Mouse (Mus musculus): ENCODE results near the gene Trp53rkb. TPM values are rescaled to one million over a fixed set of nuclear protein-coding genes. Genes with fewer than 3 reads are reported as not detected.

Gene Trp53rkb
- polyA plus RNA-seq, 1 experiment from 2014 or later, result 7.3 TPM

- Histone ChIP-seq H3K4me1 (ENCODE audit: control insufficient read depth, insufficient read depth, low read depth, low read length) (no peaks in the 10 kb centered on the region; the same call in 1 of the 2 replicates), H3K36me3 (ENCODE audit: control insufficient read depth, insufficient read depth, low read length) (peaks cover 3% of the 10 kb centered on the region; the same call in 1 of the 2 replicates), H3K27ac (ENCODE audit: low read depth, low read length) (no peak overlapping the region), H3K9me3 (ENCODE audit: control insufficient read depth, low read length) (no peaks in the 10 kb centered on the region), H3K9ac (ENCODE audit: low read depth, low read length) (no peak overlapping the region), H3K4me2 (ENCODE audit: low read length) (no peak overlapping the region), H3K27me3 (replicated peaks; ENCODE audit: control insufficient read depth, insufficient read depth, low read length) (no peaks in the 10 kb centered on the region), H3K4me3 (ENCODE audit: low read length) (no peak overlapping the region)
- WGBS, result 93% methylated on average over 3 of the region's 3 CpGs
- no peak for ATAC-seq
Observed at GRCm38 (mm10) chr2:166821406-166821805, 29.1 kb downstream of the Trp53rkb start.

- H3K9me3 ChIP-seq (ENCODE audit: control insufficient read depth, low read length), result no peaks in the 10 kb centered on the region
- H3K4me2 ChIP-seq (ENCODE audit: low read length), result no peak overlapping the region
- H3K9ac ChIP-seq (ENCODE audit: low read depth, low read length), result no peak overlapping the region
- no peaks in the 10 kb centered on the region for H3K27me3 ChIP-seq (replicated peaks; ENCODE audit: control insufficient read depth, insufficient read depth, low read length)
- H3K4me1 ChIP-seq (ENCODE audit: control insufficient read depth, insufficient read depth, low read depth, low read length), result no peaks in the 10 kb centered on the region; the same call in 1 of the 2 replicates
- H3K4me3 ChIP-seq (ENCODE audit: low read length), result no peak overlapping the region
- peaks cover 5% of the 10 kb centered on the region for H3K36me3 ChIP-seq (ENCODE audit: control insufficient read depth, insufficient read depth, low read length)
- WGBS, result 78% methylated on average over 10 of the region's 10 CpGs
- H3K27ac ChIP-seq (ENCODE audit: low read depth, low read length), result no peak overlapping the region; the same call in 1 of the 2 replicates
- ATAC-seq, result no peak
Observed at GRCm38 (mm10) chr2:166822119-166822826, 29.9 kb downstream of the Trp53rkb start.

GRCm38 (mm10) chr2:166822901-166823300 is 30.6 kb downstream of the Trp53rkb start:
- no peaks in the 10 kb centered on the region; the same call in 1 of the 2 replicates for H3K4me1 ChIP-seq (ENCODE audit: control insufficient read depth, insufficient read depth, low read depth, low read length)
- H3K36me3 ChIP-seq (ENCODE audit: control insufficient read depth, insufficient read depth, low read length), result peaks cover 2% of the 10 kb centered on the region; the same call in 1 of the 2 replicates
- WGBS, result 57% methylated on average over 2 of the region's 2 CpGs
- no peak overlapping the region for H3K4me2 ChIP-seq (ENCODE audit: low read length)
- H3K27me3 ChIP-seq (replicated peaks; ENCODE audit: control insufficient read depth, insufficient read depth, low read length), result no peaks in the 10 kb centered on the region
- ATAC-seq, result peak; percentile 72
- no peaks in the 10 kb centered on the region for H3K9me3 ChIP-seq (ENCODE audit: control insufficient read depth, low read length)
- no peak overlapping the region; the same call in 1 of the 2 replicates for H3K27ac ChIP-seq (ENCODE audit: low read depth, low read length)
- no peak overlapping the region for H3K4me3 ChIP-seq (ENCODE audit: low read length)
- H3K9ac ChIP-seq (ENCODE audit: low read depth, low read length), result no peak overlapping the region

- no peak overlapping the region for H3K9ac ChIP-seq (ENCODE audit: low read depth, low read length)
- WGBS, result 90% methylated on average over 5 of the region's 5 CpGs
- H3K4me1 ChIP-seq (ENCODE audit: control insufficient read depth, insufficient read depth, low read depth, low read length), result no peaks in the 10 kb centered on the region; the same call in 1 of the 2 replicates
- peaks cover 2% of the 10 kb centered on the region; the same call in 1 of the 2 replicates for H3K36me3 ChIP-seq (ENCODE audit: control insufficient read depth, insufficient read depth, low read length)
- no peaks in the 10 kb centered on the region for H3K9me3 ChIP-seq (ENCODE audit: control insufficient read depth, low read length)
- no peak overlapping the region for H3K4me2 ChIP-seq (ENCODE audit: low read length)
- ATAC-seq, result no peak
- H3K4me3 ChIP-seq (ENCODE audit: low read length), result no peak overlapping the region
- H3K27me3 ChIP-seq (replicated peaks; ENCODE audit: control insufficient read depth, insufficient read depth, low read length), result no peaks in the 10 kb centered on the region
- H3K27ac ChIP-seq (ENCODE audit: low read depth, low read length), result no peak overlapping the region
Observed at GRCm38 (mm10) chr2:166824386-166824785, 32.1 kb downstream of the Trp53rkb start.

DNA sequence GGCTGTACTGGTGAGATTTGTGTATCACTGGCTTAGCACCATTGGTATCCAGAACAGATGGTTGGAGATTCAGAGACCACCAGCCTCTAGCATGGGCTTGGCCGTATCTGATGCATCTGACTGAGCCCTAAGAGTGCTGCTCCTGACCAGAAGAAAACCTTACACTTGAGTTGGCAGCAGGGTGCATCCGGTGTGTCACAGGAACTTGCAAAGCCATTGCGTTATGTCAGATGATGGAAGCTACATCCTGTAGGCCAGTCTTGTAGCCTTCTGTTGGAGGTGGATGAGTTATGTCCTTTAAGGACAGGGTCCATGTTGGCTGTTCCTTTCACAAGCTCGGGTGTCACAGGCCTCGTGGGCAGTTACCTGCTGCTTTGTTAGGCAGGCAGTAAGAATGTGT is 32.7 kb downstream of the Trp53rkb start:
- no peak for ATAC-seq
- no peak overlapping the region for H3K27ac ChIP-seq (ENCODE audit: low read depth, low read length)
- no peak overlapping the region for H3K4me2 ChIP-seq (ENCODE audit: low read length)
- H3K36me3 ChIP-seq (ENCODE audit: control insufficient read depth, insufficient read depth, low read length), result peaks cover 2% of the 10 kb centered on the region; the same call in 1 of the 2 replicates
- no peaks in the 10 kb centered on the region; the same call in 1 of the 2 replicates for H3K4me1 ChIP-seq (ENCODE audit: control insufficient read depth, insufficient read depth, low read depth, low read length)
- no peaks in the 10 kb centered on the region for H3K27me3 ChIP-seq (replicated peaks; ENCODE audit: control insufficient read depth, insufficient read depth, low read length)
- WGBS, result 90% methylated on average over 5 of the region's 5 CpGs
- H3K4me3 ChIP-seq (ENCODE audit: low read length), result no peak overlapping the region
- H3K9ac ChIP-seq (ENCODE audit: low read depth, low read length), result no peak overlapping the region
- no peaks in the 10 kb centered on the region for H3K9me3 ChIP-seq (ENCODE audit: control insufficient read depth, low read length)

- Histone ChIP-seq H3K27ac (ENCODE audit: low read depth, low read length) (no peak overlapping the region), H3K4me2 (ENCODE audit: low read length) (no peak overlapping the region), H3K4me1 (ENCODE audit: control insufficient read depth, insufficient read depth, low read depth, low read length) (no peaks in the 10 kb centered on the region; the same call in 1 of the 2 replicates), H3K36me3 (ENCODE audit: control insufficient read depth, insufficient read depth, low read length) (peaks cover 2% of the 10 kb centered on the region; the same call in 1 of the 2 replicates), H3K9me3 (ENCODE audit: control insufficient read depth, low read length) (no peaks in the 10 kb centered on the region), H3K9ac (ENCODE audit: low read depth, low read length) (no peak overlapping the region; the same call in 1 of the 2 replicates), H3K27me3 (replicated peaks; ENCODE audit: control insufficient read depth, insufficient read depth, low read length) (no peaks in the 10 kb centered on the region), H3K4me3 (ENCODE audit: low read length) (no peak overlapping the region)
- ATAC-seq, result no peak
- 91% methylated on average over 8 of the region's 8 CpGs for WGBS
Observed at GRCm38 (mm10) chr2:166826491-166827224, 34.3 kb downstream of the Trp53rkb start.

DNA sequence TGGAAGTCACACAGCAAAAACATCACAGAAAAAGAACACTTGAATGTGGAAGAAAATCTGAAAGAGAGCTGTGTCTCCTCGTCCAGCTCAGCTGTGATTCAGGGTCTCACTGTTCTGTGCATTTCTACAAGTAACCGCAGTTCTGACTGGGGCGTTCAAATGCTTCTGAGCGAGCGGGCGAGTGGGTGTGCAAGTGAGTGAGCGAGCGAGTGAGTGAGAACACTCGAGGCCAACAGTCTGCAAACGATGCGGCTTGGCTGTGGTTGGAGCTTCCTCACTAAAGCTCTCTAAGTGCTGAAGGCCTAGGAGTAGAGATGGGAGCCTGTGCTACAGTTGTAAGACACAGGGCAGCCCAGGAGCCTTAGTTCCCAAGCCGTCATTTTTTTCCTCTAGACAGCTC is 36.0 kb downstream of the Trp53rkb start:
- no peaks in the 10 kb centered on the region for H3K4me1 ChIP-seq (ENCODE audit: control insufficient read depth, insufficient read depth, low read depth, low read length)
- no peak overlapping the region for H3K27ac ChIP-seq (ENCODE audit: low read depth, low read length)
- H3K4me2 ChIP-seq (ENCODE audit: low read length), result no peak overlapping the region
- H3K27me3 ChIP-seq (replicated peaks; ENCODE audit: control insufficient read depth, insufficient read depth, low read length), result no peaks in the 10 kb centered on the region
- WGBS, result 93% methylated on average over 12 of the region's 12 CpGs
- peaks cover 2% of the 10 kb centered on the region; the same call in 1 of the 2 replicates for H3K36me3 ChIP-seq (ENCODE audit: control insufficient read depth, insufficient read depth, low read length)
- ATAC-seq, result no peak
- H3K9ac ChIP-seq (ENCODE audit: low read depth, low read length), result no peak overlapping the region
- H3K4me3 ChIP-seq (ENCODE audit: low read length), result no peak overlapping the region
- no peaks in the 10 kb centered on the region for H3K9me3 ChIP-seq (ENCODE audit: control insufficient read depth, low read length)

DNA sequence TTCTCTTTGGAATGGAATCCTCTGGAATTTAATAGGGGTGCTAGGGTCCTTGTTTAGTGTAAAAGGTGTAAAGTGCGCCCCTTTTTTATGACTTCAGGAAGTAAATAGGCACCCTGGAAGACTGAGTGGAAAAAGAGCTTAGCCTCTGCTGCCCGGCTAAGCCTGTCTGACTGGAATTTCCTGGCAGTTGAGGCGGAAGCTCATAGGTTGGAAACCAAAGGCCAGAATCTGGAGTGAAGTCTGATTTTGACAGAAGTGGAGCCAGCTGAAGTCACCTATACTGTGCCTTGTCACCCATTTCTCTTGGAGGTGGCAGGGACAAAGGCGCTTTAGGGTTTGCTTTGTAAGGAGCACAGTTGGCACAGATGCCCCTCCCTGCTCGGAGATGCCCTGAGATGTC is 38.0 kb downstream of the Trp53rkb start:
- Histone ChIP-seq H3K36me3 (ENCODE audit: control insufficient read depth, insufficient read depth, low read length) (peaks cover 2% of the 10 kb centered on the region; the same call in 1 of the 2 replicates), H3K27ac (ENCODE audit: low read depth, low read length) (no peak overlapping the region), H3K9ac (ENCODE audit: low read depth, low read length) (no peak overlapping the region), H3K27me3 (replicated peaks; ENCODE audit: control insufficient read depth, insufficient read depth, low read length) (no peaks in the 10 kb centered on the region), H3K4me3 (ENCODE audit: low read length) (no peak overlapping the region), H3K9me3 (ENCODE audit: control insufficient read depth, low read length) (no peaks in the 10 kb centered on the region), H3K4me1 (ENCODE audit: control insufficient read depth, insufficient read depth, low read depth, low read length) (no peaks in the 10 kb centered on the region), H3K4me2 (ENCODE audit: low read length) (no peak overlapping the region)
- no peak for ATAC-seq
- WGBS, result 90% methylated on average over 5 of the region's 5 CpGs

DNA sequence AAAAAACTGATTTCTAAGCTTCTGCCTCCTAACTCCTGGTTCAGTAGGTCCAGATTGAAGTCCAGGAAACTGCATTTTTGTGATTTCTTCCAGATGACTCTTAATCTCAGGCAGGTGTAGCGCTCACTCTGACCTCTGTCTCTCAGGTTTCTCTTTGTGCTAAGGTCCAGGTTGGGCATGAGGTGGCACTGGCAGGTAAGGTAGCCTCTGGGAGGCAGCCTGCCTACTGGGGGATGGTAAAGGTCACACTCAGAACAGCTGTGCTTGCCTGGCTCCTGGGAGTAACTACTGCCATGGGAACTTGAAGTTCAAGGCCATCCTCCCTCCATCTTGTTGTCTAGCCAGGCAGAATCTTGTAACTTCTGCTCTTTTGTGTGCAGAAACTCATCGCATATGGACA is 41.8 kb downstream of the Trp53rkb start:
- Histone ChIP-seq H3K27me3 (replicated peaks; ENCODE audit: control insufficient read depth, insufficient read depth, low read length) (no peaks in the 10 kb centered on the region), H3K27ac (ENCODE audit: low read depth, low read length) (no peak overlapping the region), H3K36me3 (ENCODE audit: control insufficient read depth, insufficient read depth, low read length) (no peaks in the 10 kb centered on the region), H3K9ac (ENCODE audit: low read depth, low read length) (no peak overlapping the region), H3K4me1 (ENCODE audit: control insufficient read depth, insufficient read depth, low read depth, low read length) (no peaks in the 10 kb centered on the region), H3K4me3 (ENCODE audit: low read length) (no peak overlapping the region), H3K4me2 (ENCODE audit: low read length) (no peak overlapping the region), H3K9me3 (ENCODE audit: control insufficient read depth, low read length) (no peaks in the 10 kb centered on the region)
- WGBS, result 94% methylated on average over 2 of the region's 2 CpGs
- ATAC-seq, result no peak

Data from hindbrain, embryonic 16.5 days (tissue).